Mouse (Mus musculus) MEL (cell line): ENCODE measurements at regions not wholly inside any gene's neighbourhood (a gene's known extent, or its start where the extent isn't known, plus 50 kb on each side); places are given as distances from the start of the nearest gene placed in this dataset.

Experiments
- DNase-seq: peaks from one replicate; pipeline ENCODE4 v3.0.0; 2011; ENCODE audit warnings: low read depth, low spot score
- H3K27ac ChIP-seq: 2 replicates; pipeline ENCODE4 v1.5.1; 2012; ENCODE audit warnings: low read depth, mild to moderate bottlenecking, control low read depth, low read length, moderate library complexity; ENCODE audit not compliant: control insufficient read depth
- H3K27me3 ChIP-seq, 2 experiments: fragments of 150-350 bp in 1 of 2; sonication (generic) in 1 of 2; 2 replicates each; pipeline ENCODE4 v1.6.1; 2012; ENCODE audit warnings: low read length in 2 of 2, mild to moderate bottlenecking in 2 of 2, improper control_type of control experiment in 1 of 2, moderate library complexity in 1 of 2; ENCODE audit not compliant: insufficient read depth in 2 of 2, control insufficient read depth in 1 of 2
- H3K36me3 ChIP-seq, 2 experiments: 2 replicates each; pipeline ENCODE4 v1.6.1; 2012 to 2014; ENCODE audit warnings: low read length in 2 of 2, improper control_type of control experiment in 1 of 2, inconsistent platforms in 1 of 2, mild to moderate bottlenecking in 1 of 2; ENCODE audit not compliant: insufficient read depth in 2 of 2, control insufficient read depth in 1 of 2
- H3K4me1 ChIP-seq, 2 experiments: fragments of 150-350 bp in 1 of 2; sonication (generic) in 1 of 2; 2 replicates each; pipeline ENCODE4 v1.6.1; 2012; ENCODE audit warnings: low read length in 2 of 2, improper control_type of control experiment in 1 of 2, mild to moderate bottlenecking in 1 of 2; ENCODE audit not compliant: insufficient read depth in 2 of 2, control insufficient read depth in 1 of 2
- H3K4me3 ChIP-seq, 2 experiments: fragments of 150-350 bp in 1 of 2; sonication (generic) in 1 of 2; 2 replicates each; pipeline ENCODE4 v1.5.1; 2012; ENCODE audit warnings: low read depth in 2 of 2, low read length in 2 of 2, mild to moderate bottlenecking in 2 of 2, moderate library complexity in 2 of 2, control low read depth in 1 of 2, improper control_type of control experiment in 1 of 2; ENCODE audit not compliant: control insufficient read depth in 1 of 2, insufficient read depth in 1 of 2
- H3K79me2 ChIP-seq: 2 replicates; pipeline ENCODE4 v1.6.1; 2012; ENCODE audit warnings: mild to moderate bottlenecking, low read length, moderate library complexity; ENCODE audit not compliant: control insufficient read depth, poor library complexity, insufficient read depth
- H3K9ac ChIP-seq: 2 replicates; pipeline ENCODE4 v1.6.1; 2012; ENCODE audit warnings: low read depth, mild to moderate bottlenecking, control low read depth, low read length, moderate library complexity; ENCODE audit not compliant: control insufficient read depth, poor library complexity, severe bottlenecking
- H3K9me3 ChIP-seq: fragments of 150-350 bp; sonication (generic); replicated peaks from 2 replicates; pipeline ENCODE4 v1.6.1; 2012; ENCODE audit warnings: mild to moderate bottlenecking, low read length, improper control_type of control experiment, moderate library complexity; ENCODE audit not compliant: insufficient read depth
- BHLHE40 ChIP-seq: IDR thresholded peaks from 2 replicates; pipeline ENCODE4 v1.6.1; 2012; ENCODE audit warnings: low read depth, mild to moderate bottlenecking, inconsistent platforms, low read length, improper control_type of control experiment, borderline replicate concordance
- CHD1 ChIP-seq: IDR thresholded peaks from 2 replicates; pipeline ENCODE4 v1.6.1; 2012; ENCODE audit warnings: low read depth, mild to moderate bottlenecking, inconsistent platforms, low read length, improper control_type of control experiment
- CHD2 ChIP-seq: IDR thresholded peaks from 2 replicates; pipeline ENCODE4 v1.6.1; 2011; ENCODE audit warnings: low read length, improper control_type of control experiment
- E2F4 ChIP-seq: IDR thresholded peaks from 2 replicates; pipeline ENCODE4 v1.6.1; 2011; ENCODE audit warnings: low read depth, low read length, improper control_type of control experiment, borderline replicate concordance
- ELF1 ChIP-seq: IDR thresholded peaks from 2 replicates; pipeline ENCODE4 v1.6.1; 2014; ENCODE audit warnings: low read depth, mild to moderate bottlenecking, inconsistent platforms, low read length, improper control_type of control experiment, moderate library complexity
- EP300 ChIP-seq, 2 experiments: IDR thresholded peaks; 2 replicates each; pipeline ENCODE4 v1.6.1; 2011; ENCODE audit warnings: improper control_type of control experiment in 2 of 2, low read length in 2 of 2, low read depth in 1 of 2, mild to moderate bottlenecking in 1 of 2
- ETS1 ChIP-seq: IDR thresholded peaks from 2 replicates; pipeline ENCODE4 v1.6.1; 2012; ENCODE audit warnings: low read depth, mild to moderate bottlenecking, inconsistent platforms, low read length, improper control_type of control experiment, moderate library complexity
- GABPA ChIP-seq: IDR thresholded peaks from 2 replicates; pipeline ENCODE4 v1.6.1; 2012; ENCODE audit warnings: low read depth, mild to moderate bottlenecking, inconsistent platforms, low read length, improper control_type of control experiment, moderate library complexity
- GATA1 ChIP-seq: IDR thresholded peaks from 2 replicates; pipeline ENCODE4 v1.6.1; 2011; ENCODE audit warnings: low read depth, low read length, improper control_type of control experiment
- HCFC1 ChIP-seq: IDR thresholded peaks from 2 replicates; pipeline ENCODE4 v1.6.1; 2012; ENCODE audit warnings: low read depth, mild to moderate bottlenecking, inconsistent platforms, low read length, improper control_type of control experiment, moderate library complexity
- JUND ChIP-seq: IDR thresholded peaks from 2 replicates; pipeline ENCODE4 v1.6.1; 2011; ENCODE audit warnings: low read depth, mild to moderate bottlenecking, improper control_type of control experiment, low read length
- MAFK ChIP-seq: IDR thresholded peaks from 2 replicates; pipeline ENCODE4 v1.6.1; 2011; ENCODE audit warnings: low read depth, mild to moderate bottlenecking, low read length, improper control_type of control experiment, borderline replicate concordance
- MAX ChIP-seq: IDR thresholded peaks from 2 replicates; pipeline ENCODE4 v1.6.1; 2011; ENCODE audit warnings: low read length, improper control_type of control experiment
- MAZ ChIP-seq: IDR thresholded peaks from 2 replicates; pipeline ENCODE4 v1.6.1; 2012; ENCODE audit warnings: low read depth, mild to moderate bottlenecking, inconsistent platforms, low read length, improper control_type of control experiment
- MEF2A ChIP-seq: IDR thresholded peaks from 2 replicates; pipeline ENCODE4 v1.6.1; 2014; ENCODE audit warnings: low read depth, mild to moderate bottlenecking, inconsistent platforms, low read length, improper control_type of control experiment; ENCODE audit not compliant: poor library complexity, insufficient replicate concordance, severe bottlenecking; ENCODE audit errors: extremely low read depth
- MYB ChIP-seq: IDR thresholded peaks from 2 replicates; pipeline ENCODE4 v1.6.1; 2011; ENCODE audit warnings: mild to moderate bottlenecking, low read depth, low read length, improper control_type of control experiment
- NRF1 ChIP-seq: IDR thresholded peaks from 2 replicates; pipeline ENCODE4 v1.6.1; 2014; ENCODE audit warnings: low read depth, mild to moderate bottlenecking, inconsistent platforms, low read length, improper control_type of control experiment, moderate library complexity; ENCODE audit not compliant: poor library complexity, insufficient read depth, severe bottlenecking
- POLR2AphosphoS2 ChIP-seq: IDR thresholded peaks from 2 replicates; pipeline ENCODE4 v1.6.1; 2011; ENCODE audit warnings: low read length, improper control_type of control experiment
- POLR2AphosphoS5 ChIP-seq: IDR thresholded peaks from 2 replicates; pipeline ENCODE4 v1.6.1; 2012; ENCODE audit warnings: low read depth, borderline replicate concordance, mild to moderate bottlenecking, inconsistent platforms, low read length, moderate library complexity, mixed read lengths
- RAD21 ChIP-seq: IDR thresholded peaks from 2 replicates; pipeline ENCODE4 v1.6.1; 2011; ENCODE audit warnings: mild to moderate bottlenecking, low read depth, low read length, improper control_type of control experiment
- RCOR1 ChIP-seq: IDR thresholded peaks from 2 replicates; pipeline ENCODE4 v1.6.1; 2012; ENCODE audit warnings: low read depth, mild to moderate bottlenecking, inconsistent platforms, low read length, improper control_type of control experiment
- SIN3A ChIP-seq: IDR thresholded peaks from 2 replicates; pipeline ENCODE4 v1.6.1; 2012; ENCODE audit warnings: low read length, improper control_type of control experiment, inconsistent platforms
- SMC3 ChIP-seq: IDR thresholded peaks from 2 replicates; pipeline ENCODE4 v1.6.1; 2011; ENCODE audit warnings: low read depth, low read length, improper control_type of control experiment
- TAL1 ChIP-seq: IDR thresholded peaks from 2 replicates; pipeline ENCODE4 v1.6.1; 2012; ENCODE audit warnings: mild to moderate bottlenecking, inconsistent platforms, low read length, moderate library complexity, mixed read lengths
- TCF12 ChIP-seq: IDR thresholded peaks from 2 replicates; pipeline ENCODE4 v1.6.1; 2014; ENCODE audit warnings: low read depth, mild to moderate bottlenecking, inconsistent platforms, low read length, improper control_type of control experiment, moderate library complexity
- ZKSCAN1 ChIP-seq: IDR thresholded peaks from 2 replicates; pipeline ENCODE4 v1.6.1; 2012; ENCODE audit warnings: low read depth, mild to moderate bottlenecking, inconsistent platforms, low read length, improper control_type of control experiment, moderate library complexity
- ZNF384 ChIP-seq: IDR thresholded peaks from 2 replicates; pipeline ENCODE4 v1.6.1; 2012; ENCODE audit warnings: low read depth, mild to moderate bottlenecking, inconsistent platforms, low read length, improper control_type of control experiment

DNA sequence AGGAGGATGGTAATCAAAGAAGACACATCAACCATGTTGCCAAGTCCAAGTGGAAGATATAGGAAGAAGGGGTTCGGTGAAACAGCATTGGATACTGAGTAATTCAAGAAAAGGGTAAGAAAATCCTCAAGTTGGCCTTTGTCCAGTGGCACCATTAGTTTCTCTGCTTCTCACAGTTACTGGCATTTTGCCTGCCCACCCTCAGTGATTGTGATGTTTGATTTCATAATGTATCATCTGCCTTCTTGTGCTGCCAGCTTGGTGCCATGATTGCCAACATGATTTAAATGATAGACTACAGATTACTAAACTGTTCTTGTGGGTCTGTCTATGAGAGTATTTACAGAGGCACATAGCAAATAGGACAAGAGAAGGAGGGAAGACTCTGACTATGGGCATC lies 399.3 kb upstream of the Gm11114 start:
- DNase-seq, result no peak
- no peak for TF ChIP-seq SMC3
- TF ChIP-seq RCOR1, result no peak
- TF ChIP-seq ZKSCAN1, result no peak
- no peak for TF ChIP-seq POLR2AphosphoS2
- TF ChIP-seq BHLHE40, result no peak
- TF ChIP-seq JUND, result no peak
- no peak for TF ChIP-seq MAZ
- no peak for TF ChIP-seq GABPA
- TF ChIP-seq POLR2AphosphoS5, result no peak
- no peak for TF ChIP-seq RAD21
- TF ChIP-seq CHD1, result no peak
- no peak for TF ChIP-seq MAX
- no peak for TF ChIP-seq ETS1
- no peak for TF ChIP-seq TAL1
- TF ChIP-seq MEF2A, result no peak
- Histone ChIP-seq H3K27me3 (no peaks in the 10 kb centered on the region), H3K79me2 (no peaks in the 10 kb centered on the region), H3K9ac (no peak overlapping the region), H3K27ac (no peak overlapping the region), H3K36me3 (no peaks in the 10 kb centered on the region), H3K4me1 (no peaks in the 10 kb centered on the region), H3K9me3 (no peaks in the 10 kb centered on the region), H3K4me3 (no peak overlapping the region)

GRCm38 (mm10) chr9:84922306-84922705 lies 390.3 kb upstream of the Gm11114 start:
- Histone ChIP-seq H3K4me1 (no peaks in the 10 kb centered on the region), H3K4me3 (no peak overlapping the region), H3K9ac (no peak overlapping the region), H3K36me3 (no peaks in the 10 kb centered on the region), H3K27me3 (no peaks in the 10 kb centered on the region), H3K27ac (no peak overlapping the region), H3K9me3 (no peaks in the 10 kb centered on the region), H3K79me2 (no peaks in the 10 kb centered on the region)
- DNase-seq, result no peak
- TF ChIP-seq CHD2 (no peak), SMC3 (no peak), MYB (no peak), MAFK (no peak), GATA1 (no peak), E2F4 (no peak), BHLHE40 (no peak), GABPA (no peak), MAZ (no peak), CHD1 (no peak), RCOR1 (no peak), POLR2AphosphoS2 (no peak), SIN3A (no peak), MEF2A (no peak), NRF1 (no peak), ZNF384 (no peak), HCFC1 (no peak), ELF1 (no peak), TCF12 (no peak), EP300 (IDR thresholded peaks at IDR 0.05; ENCODE audit: low read depth in 1 of 2, low read length in 2 of 2) (no peak)
